Mouse (Mus musculus) embryonic facial prominence, embryonic 11.5 days (tissue): ENCODE measurements around the gene Camta1. TPM values are rescaled to one million over a fixed set of nuclear protein-coding genes. Genes with fewer than 3 reads are reported as not detected.

ENCODE experiments used
- ATAC-seq: fragments of 200-750 bp; cut with Nextera tagmentation; replicated peaks from 2 replicates; pipeline ENCODE4 v1.8.0; 2017; ENCODE audit warnings: low read depth; ENCODE audit not compliant: insufficient number of reproducible peaks, low FRiP score, low TSS enrichment
- DNase-seq: peaks from one replicate; pipeline ENCODE4 v3.0.0-alpha.2; 2015; ENCODE audit warnings: low spot score
- H3K27ac ChIP-seq: fragments of 300-500 bp; sonication (generic); replicated peaks from 2 replicates; pipeline ENCODE4 v1.5.1; 2014; ENCODE audit warnings: mild to moderate bottlenecking, low read depth, low read length, control low read depth
- H3K27me3 ChIP-seq: fragments of 300-500 bp; sonication (generic); 2 replicates; pipeline ENCODE4 v1.6.1; 2014; ENCODE audit warnings: mild to moderate bottlenecking, low read length, moderate library complexity, mixed read lengths; ENCODE audit not compliant: control insufficient read depth, insufficient read depth
- H3K36me3 ChIP-seq: fragments of 300-500 bp; sonication (generic); replicated peaks from 2 replicates; pipeline ENCODE4 v1.6.1; 2014; ENCODE audit warnings: low read depth, mild to moderate bottlenecking, low read length, moderate library complexity, mixed read lengths; ENCODE audit not compliant: control insufficient read depth, insufficient read depth
- H3K4me1 ChIP-seq: fragments of 300-500 bp; sonication (generic); 2 replicates; pipeline ENCODE4 v1.6.1; 2014; ENCODE audit warnings: low read length, mixed read lengths; ENCODE audit not compliant: control insufficient read depth, insufficient read depth
- H3K4me2 ChIP-seq: fragments of 300-500 bp; sonication (generic); 2 replicates; pipeline ENCODE4 v1.6.1; 2014; ENCODE audit warnings: low read depth, mild to moderate bottlenecking, control low read depth, low read length, moderate library complexity
- H3K4me3 ChIP-seq: fragments of 300-500 bp; sonication (generic); 2 replicates; pipeline ENCODE4 v1.5.1; 2014; ENCODE audit warnings: low read depth, low read length, control low read depth
- H3K9ac ChIP-seq: fragments of 300-500 bp; sonication (generic); replicated peaks from 2 replicates; pipeline ENCODE4 v1.6.1; 2014; ENCODE audit warnings: mild to moderate bottlenecking, control low read depth, low read length
- H3K9me3 ChIP-seq: fragments of 300-500 bp; sonication (generic); replicated peaks from 2 replicates; pipeline ENCODE4 v1.6.1; 2016; ENCODE audit warnings: mild to moderate bottlenecking, low read length, inconsistent platforms, mixed read lengths; ENCODE audit not compliant: control insufficient read depth
- WGBS: fragments of 180-500 bp; shearing (Covaris S2); extraction: QIAGEN DNeasy Blood & Tissue Kit; methylation state at CpG from one replicate; pipeline ENCODE4 v1.1.7; 2014; 5-methylcytosine and 5-hydroxymethylcytosine counted together
- polyA plus RNA-seq: library from polyadenylated mRNA; unstranded; fragments of >200 nt; fragmentation: Nextera tagmentation; extraction: Ambion mirVana; gene quantifications from 2 replicates; pipeline ENCODE4 v1.2.1, GENCODE M21; 2014

The Camta1 gene
- polyA plus RNA-seq, 1 experiment from 2014 or later, result 130 TPM

GRCm38 (mm10) chr4:150933503-150933902, 928.2 kb downstream of the Camta1 start:
- WGBS, result 64% methylated on average over 1 of the region's 1 CpGs
- no peaks in the 10 kb centered on the region for H3K36me3 ChIP-seq
- H3K4me3 ChIP-seq, result no peak overlapping the region
- ATAC-seq (no peak), DNase-seq (no peak)
- H3K4me1 ChIP-seq, result no peaks in the 10 kb centered on the region
- no peaks in the 10 kb centered on the region for H3K27me3 ChIP-seq
- no peak overlapping the region for H3K27ac ChIP-seq
- no peak overlapping the region for H3K4me2 ChIP-seq
- no peak overlapping the region for H3K9ac ChIP-seq
- no peaks in the 10 kb centered on the region for H3K9me3 ChIP-seq

- Histone ChIP-seq H3K9me3 (no peaks in the 10 kb centered on the region), H3K36me3 (no peaks in the 10 kb centered on the region), H3K4me1 (no peaks in the 10 kb centered on the region), H3K9ac (no peak overlapping the region), H3K27ac (no peak overlapping the region), H3K4me3 (no peak overlapping the region), H3K27me3 (no peaks in the 10 kb centered on the region), H3K4me2 (no peak overlapping the region)
- WGBS, result 56% methylated on average over 10 of the region's 10 CpGs
- DNase-seq (no peak), ATAC-seq (no peak)
Measured at GRCm38 (mm10) chr4:150927789-150928188, 933.9 kb downstream of the Camta1 start.

GRCm38 (mm10) chr4:150926924-150927705, 934.6 kb downstream of the Camta1 start:
- Histone ChIP-seq H3K27ac (no peak overlapping the region), H3K9me3 (no peaks in the 10 kb centered on the region), H3K36me3 (no peaks in the 10 kb centered on the region), H3K27me3 (no peaks in the 10 kb centered on the region), H3K4me3 (no peak overlapping the region), H3K4me2 (no peak overlapping the region), H3K9ac (no peak overlapping the region), H3K4me1 (no peaks in the 10 kb centered on the region)
- 47% methylated on average over 13 of the region's 14 CpGs for WGBS
- DNase-seq (peak; percentile 53), ATAC-seq (no peak)

GRCm38 (mm10) chr4:150925923-150926322, 935.8 kb downstream of the Camta1 start:
- no peaks in the 10 kb centered on the region for H3K27me3 ChIP-seq
- no peaks in the 10 kb centered on the region for H3K4me1 ChIP-seq
- H3K4me3 ChIP-seq, result no peak overlapping the region
- H3K27ac ChIP-seq, result no peak overlapping the region
- DNase-seq (peak; percentile 46), ATAC-seq (no peak; the same call in 1 of the 2 replicates)
- H3K9ac ChIP-seq, result no peak overlapping the region
- H3K36me3 ChIP-seq, result no peaks in the 10 kb centered on the region
- H3K4me2 ChIP-seq, result no peak overlapping the region
- 52% methylated on average over 5 of the region's 5 CpGs for WGBS
- H3K9me3 ChIP-seq, result no peaks in the 10 kb centered on the region

- no peaks in the 10 kb centered on the region for H3K36me3 ChIP-seq
- no peak overlapping the region for H3K9ac ChIP-seq
- WGBS, result 90% methylated on average over 6 of the region's 6 CpGs
- ATAC-seq (no peak), DNase-seq (no peak)
- H3K4me1 ChIP-seq, result no peaks in the 10 kb centered on the region
- H3K4me3 ChIP-seq, result no peak overlapping the region
- H3K27ac ChIP-seq, result no peak overlapping the region
- H3K27me3 ChIP-seq, result no peaks in the 10 kb centered on the region
- H3K4me2 ChIP-seq, result no peak overlapping the region
- H3K9me3 ChIP-seq, result no peaks in the 10 kb centered on the region
Measured at GRCm38 (mm10) chr4:150924936-150925335, 936.7 kb downstream of the Camta1 start.

GRCm38 (mm10) chr4:150924308-150924707, 937.4 kb downstream of the Camta1 start:
- no peaks in the 10 kb centered on the region for H3K9me3 ChIP-seq
- H3K4me1 ChIP-seq, result no peaks in the 10 kb centered on the region
- H3K9ac ChIP-seq, result no peak overlapping the region
- DNase-seq (no peak), ATAC-seq (no peak)
- H3K4me3 ChIP-seq, result no peak overlapping the region
- H3K27ac ChIP-seq, result no peak overlapping the region
- no peak overlapping the region for H3K4me2 ChIP-seq
- no peaks in the 10 kb centered on the region for H3K36me3 ChIP-seq
- H3K27me3 ChIP-seq, result no peaks in the 10 kb centered on the region
- 78% methylated on average over 13 of the region's 13 CpGs for WGBS

- WGBS, result 70% methylated on average over 8 of the region's 8 CpGs
- no peaks in the 10 kb centered on the region for H3K27me3 ChIP-seq
- no peak overlapping the region for H3K4me3 ChIP-seq
- no peak for ATAC-seq
- no peak overlapping the region for H3K4me2 ChIP-seq
- no peaks in the 10 kb centered on the region for H3K9me3 ChIP-seq
- H3K9ac ChIP-seq, result no peak overlapping the region
- H3K36me3 ChIP-seq, result no peaks in the 10 kb centered on the region
- DNase-seq, result no peak
- H3K4me1 ChIP-seq, result no peaks in the 10 kb centered on the region
- H3K27ac ChIP-seq, result no peak overlapping the region
Measured at GRCm38 (mm10) chr4:150921206-150921605, 940.5 kb downstream of the Camta1 start.

GRCm38 (mm10) chr4:150917336-150918027, 944.2 kb downstream of the Camta1 start:
- DNase-seq (no peak), ATAC-seq (no peak)
- Histone ChIP-seq H3K27ac (no peak overlapping the region), H3K4me3 (no peak overlapping the region), H3K27me3 (no peaks in the 10 kb centered on the region), H3K4me2 (no peak overlapping the region), H3K4me1 (no peaks in the 10 kb centered on the region), H3K9ac (no peak overlapping the region), H3K9me3 (no peaks in the 10 kb centered on the region), H3K36me3 (no peaks in the 10 kb centered on the region)
- 67% methylated on average over 8 of the region's 8 CpGs for whole genome bisulfite sequencing
